Mouse (Mus musculus) hindbrain, embryonic 11.5 days (tissue): ENCODE data around the gene Tbc1d7. TPM values are rescaled to one million over a fixed set of nuclear protein-coding genes. Genes with fewer than 3 reads are reported as not detected.

Experiments
- ATAC-seq: fragments of 200-750 bp; cut with Nextera tagmentation; 2 replicates; pipeline ENCODE4 v1.8.0; 2017; ENCODE audit warnings: mild to moderate bottlenecking, moderate TSS enrichment, moderate library complexity; ENCODE audit not compliant: low FRiP score
- DNase-seq: peaks from one replicate; pipeline ENCODE4 v3.0.0-alpha.2; 2015; ENCODE audit warnings: low spot score
- H3K27ac ChIP-seq: fragments of 300-500 bp; sonication (generic); 2 replicates; pipeline ENCODE4 v1.5.1; 2014; ENCODE audit warnings: mild to moderate bottlenecking, low read depth, low read length
- H3K27me3 ChIP-seq: fragments of 300-500 bp; sonication (generic); 2 replicates; pipeline ENCODE4 v1.6.1; 2014; ENCODE audit warnings: mild to moderate bottlenecking, low read length, moderate library complexity, mixed read lengths; ENCODE audit not compliant: control insufficient read depth, insufficient read depth
- H3K36me3 ChIP-seq: fragments of 300-500 bp; sonication (generic); 2 replicates; pipeline ENCODE4 v1.6.1; 2014; ENCODE audit warnings: mild to moderate bottlenecking, low read length, moderate library complexity, mixed read lengths; ENCODE audit not compliant: control insufficient read depth, insufficient read depth
- H3K4me1 ChIP-seq: fragments of 300-500 bp; sonication (generic); replicated peaks from 2 replicates; pipeline ENCODE4 v1.6.1; 2014; ENCODE audit warnings: low read length, mixed read lengths; ENCODE audit not compliant: control insufficient read depth, insufficient read depth
- H3K4me2 ChIP-seq: fragments of 300-500 bp; sonication (generic); replicated peaks from 2 replicates; pipeline ENCODE4 v1.6.1; 2014; ENCODE audit warnings: mild to moderate bottlenecking, low read depth, low read length
- H3K4me3 ChIP-seq: fragments of 300-500 bp; sonication (generic); 2 replicates; pipeline ENCODE4 v1.5.1; 2014; ENCODE audit warnings: low read depth, low read length
- H3K9ac ChIP-seq: fragments of 300-500 bp; sonication (generic); 2 replicates; pipeline ENCODE4 v1.6.1; 2014; ENCODE audit warnings: low read depth, low read length
- H3K9me3 ChIP-seq: fragments of 300-500 bp; sonication (generic); 2 replicates; pipeline ENCODE4 v1.6.1; 2016; ENCODE audit warnings: low read length; ENCODE audit not compliant: control insufficient read depth
- WGBS: fragments of 180-500 bp; shearing (Covaris S2); extraction: QIAGEN DNeasy Blood & Tissue Kit; methylation state at CpG from one replicate; pipeline ENCODE4 v1.1.7; 2014; 5-methylcytosine and 5-hydroxymethylcytosine counted together
- polyA plus RNA-seq: library from polyadenylated mRNA; unstranded; fragments of >200 nt; fragmentation: Nextera tagmentation; extraction: Ambion mirVana; gene quantifications from 2 replicates; pipeline ENCODE4 v1.2.1, GENCODE M21; 2014

Tbc1d7 gene
- polyA plus RNA-seq, 1 experiment from 2014 or later: 74.8 TPM

DNA sequence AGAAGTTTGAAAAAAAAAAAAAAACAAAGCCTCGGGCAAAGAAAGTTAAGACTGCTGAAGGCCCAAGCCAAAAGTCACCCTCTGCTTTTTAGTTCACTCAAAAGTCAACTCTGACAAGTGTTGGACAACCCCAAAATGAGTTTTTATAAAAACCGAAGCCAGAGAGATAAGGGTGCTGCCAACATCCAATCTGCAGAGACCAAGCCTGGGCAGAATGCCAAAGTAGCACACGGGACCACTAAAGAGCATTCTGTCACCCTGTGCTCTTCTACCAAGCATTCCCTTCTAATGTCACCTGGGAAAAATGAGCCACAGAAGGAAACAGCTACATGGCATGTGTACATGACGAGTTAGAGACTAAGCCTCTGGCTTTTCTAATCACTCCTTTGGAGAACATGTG, 36.8 kb downstream of the Tbc1d7 start:
- H3K27me3 ChIP-seq: no peaks in the 10 kb centered on the region
- H3K9ac ChIP-seq: no peak overlapping the region
- DNase-seq (no peak), ATAC-seq (no peak)
- WGBS: 90% methylated on average over 4 of the region's 4 CpGs
- H3K36me3 ChIP-seq: no peaks in the 10 kb centered on the region
- no peak overlapping the region for H3K27ac ChIP-seq
- no peak overlapping the region for H3K4me3 ChIP-seq
- H3K4me1 ChIP-seq: no peaks in the 10 kb centered on the region
- H3K9me3 ChIP-seq: no peaks in the 10 kb centered on the region
- H3K4me2 ChIP-seq: no peak overlapping the region

DNA sequence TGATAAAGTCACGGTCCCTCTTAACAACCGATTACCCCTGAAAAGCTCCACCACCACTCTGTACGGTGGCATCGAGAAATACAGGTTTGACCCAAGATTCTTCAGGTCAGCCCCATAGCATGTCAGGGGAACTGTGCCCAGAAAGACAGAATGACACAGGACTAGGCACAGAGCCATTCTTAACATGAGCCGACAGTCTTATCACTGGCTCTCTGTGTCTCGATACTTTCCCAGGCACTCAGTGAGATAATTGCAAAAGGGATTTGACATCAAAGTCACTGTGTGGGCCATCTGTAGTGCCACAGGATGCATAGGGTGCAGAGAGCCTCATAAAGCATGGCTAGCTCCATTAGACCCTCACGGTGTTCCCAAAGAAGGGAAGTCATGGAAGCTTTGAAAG, 37.9 kb downstream of the Tbc1d7 start:
- ATAC-seq: no peak
- WGBS: 90% methylated on average over 7 of the region's 7 CpGs

DNA sequence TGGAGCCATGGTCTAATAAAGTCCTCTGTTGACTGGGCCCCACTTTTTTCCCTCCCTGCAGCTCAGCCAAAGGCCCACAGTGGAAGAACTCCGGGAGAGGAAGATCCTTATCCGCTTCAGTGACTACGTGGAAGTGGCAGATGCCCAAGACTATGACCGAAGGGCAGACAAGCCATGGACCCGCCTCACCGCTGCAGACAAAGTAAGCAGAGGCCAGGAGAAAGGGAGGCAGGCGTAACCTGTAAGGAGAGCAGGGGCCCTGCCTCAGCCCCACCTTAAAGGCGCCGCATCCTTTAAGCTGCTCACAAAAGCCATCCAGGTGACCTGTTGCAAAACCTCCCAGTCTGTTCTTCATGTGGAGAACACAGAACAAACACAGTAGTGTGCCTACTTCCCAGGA, 38.4 kb downstream of the Tbc1d7 start:
- WGBS: 77% methylated on average over 9 of the region's 9 CpGs

More for the DNA sequence above, 37.9 kb downstream of the Tbc1d7 start:
- Histone ChIP-seq H3K36me3 (no peaks in the 10 kb centered on the region), H3K4me1 (no peaks in the 10 kb centered on the region), H3K9ac (no peak overlapping the region), H3K4me3 (no peak overlapping the region), H3K4me2 (no peak overlapping the region), H3K27ac (no peak overlapping the region), H3K9me3 (no peaks in the 10 kb centered on the region), H3K27me3 (no peaks in the 10 kb centered on the region)
- DNase-seq: no peak

DNA sequence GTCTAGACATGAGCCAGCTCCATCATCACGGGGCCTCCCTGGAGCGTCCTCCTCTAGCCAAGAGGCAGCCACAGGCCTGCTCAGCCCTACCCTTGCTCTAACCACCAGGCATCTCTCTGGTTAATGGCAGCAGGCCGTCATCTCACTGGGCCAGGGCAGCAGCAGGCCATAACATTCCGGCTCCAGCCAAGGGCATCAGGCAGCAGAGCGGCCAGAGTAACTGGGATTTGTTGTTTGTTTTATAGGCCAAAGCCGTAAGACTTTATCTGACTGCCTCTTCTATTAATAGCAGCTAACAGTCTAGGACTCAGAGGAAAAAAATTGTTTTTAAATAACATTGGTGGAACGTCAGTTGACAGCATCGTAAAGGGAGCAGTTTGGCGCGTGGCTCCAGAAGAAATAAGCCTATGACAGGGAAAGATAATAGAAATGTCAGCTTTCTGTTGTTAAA, 39.5 kb downstream of the Tbc1d7 start:
- no peak for DNase-seq
- no peak for ATAC-seq
- Histone ChIP-seq H3K36me3 (no peaks in the 10 kb centered on the region), H3K27me3 (no peaks in the 10 kb centered on the region), H3K4me2 (no peak overlapping the region), H3K9me3 (no peaks in the 10 kb centered on the region), H3K27ac (no peak overlapping the region), H3K4me3 (no peak overlapping the region), H3K4me1 (no peaks in the 10 kb centered on the region), H3K9ac (no peak overlapping the region)
- 85% methylated on average over 10 of the region's 10 CpGs for WGBS

More for the DNA sequence above, 38.4 kb downstream of the Tbc1d7 start:
- Histone ChIP-seq H3K36me3 (no peaks in the 10 kb centered on the region), H3K4me2 (no peak overlapping the region), H3K4me3 (no peak overlapping the region), H3K9me3 (no peaks in the 10 kb centered on the region), H3K27me3 (no peaks in the 10 kb centered on the region), H3K27ac (no peak overlapping the region), H3K9ac (no peak overlapping the region), H3K4me1 (no peaks in the 10 kb centered on the region)
- DNase-seq (no peak), ATAC-seq (no peak)

DNA sequence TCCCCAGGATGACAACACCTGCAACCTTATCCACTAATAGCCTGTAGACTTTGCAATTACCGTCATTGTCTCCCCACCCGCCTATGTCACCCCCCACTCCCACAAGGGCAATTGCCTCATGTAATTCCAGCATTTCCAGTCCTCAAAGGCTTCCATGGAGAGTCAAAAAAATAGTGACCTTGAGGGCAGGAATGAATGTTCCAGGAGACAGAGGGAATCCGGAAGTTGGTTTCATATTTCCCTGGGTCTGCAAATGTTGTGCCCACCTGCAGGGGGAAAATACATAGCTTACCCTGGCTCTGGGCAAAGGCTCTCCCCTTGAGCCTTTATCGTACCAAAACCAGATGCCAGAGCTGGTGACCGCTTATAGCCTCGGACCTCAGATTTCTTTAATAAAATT, 41.1 kb downstream of the Tbc1d7 start:
- Histone ChIP-seq H3K9me3 (no peaks in the 10 kb centered on the region), H3K27me3 (no peaks in the 10 kb centered on the region), H3K4me3 (no peak overlapping the region), H3K4me2 (no peak overlapping the region), H3K4me1 (no peaks in the 10 kb centered on the region), H3K9ac (no peak overlapping the region), H3K36me3 (no peaks in the 10 kb centered on the region), H3K27ac (no peak overlapping the region)
- WGBS: 67% methylated on average over 6 of the region's 6 CpGs
- no peak for ATAC-seq
- DNase-seq: no peak

DNA sequence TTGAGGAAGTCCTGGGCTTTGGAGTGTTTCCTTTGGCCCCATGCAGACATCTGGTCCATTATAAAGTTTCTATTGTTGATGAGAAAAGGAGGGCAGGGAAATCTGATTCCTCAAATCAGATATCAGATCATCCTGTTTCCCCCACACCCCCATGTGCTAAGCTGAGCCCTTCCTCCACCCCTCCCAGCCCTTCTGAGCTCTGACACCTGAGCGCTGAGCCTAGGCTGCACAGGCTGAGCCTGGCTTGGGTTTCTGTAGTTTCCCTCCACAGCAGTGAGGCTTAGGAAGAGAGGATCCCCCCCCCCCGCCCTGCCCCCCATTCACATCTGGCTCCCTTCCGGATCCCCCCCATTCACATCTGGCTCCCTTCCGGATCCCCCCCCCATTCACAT, 46.6 kb downstream of the Tbc1d7 start:
- Histone ChIP-seq H3K27me3 (no peaks in the 10 kb centered on the region), H3K9me3 (no peaks in the 10 kb centered on the region), H3K4me1 (0 out of 2 replicates have a peak, but pooled peaks cover 3% of the 10 kb centered on the region), H3K4me2 (no peak overlapping the region), H3K27ac (no peak overlapping the region), H3K36me3 (no peaks in the 10 kb centered on the region), H3K4me3 (no peak overlapping the region), H3K9ac (no peak overlapping the region)
- WGBS: 56% methylated on average over 2 of the region's 4 CpGs
- no peak for ATAC-seq
- no peak for DNase-seq

DNA sequence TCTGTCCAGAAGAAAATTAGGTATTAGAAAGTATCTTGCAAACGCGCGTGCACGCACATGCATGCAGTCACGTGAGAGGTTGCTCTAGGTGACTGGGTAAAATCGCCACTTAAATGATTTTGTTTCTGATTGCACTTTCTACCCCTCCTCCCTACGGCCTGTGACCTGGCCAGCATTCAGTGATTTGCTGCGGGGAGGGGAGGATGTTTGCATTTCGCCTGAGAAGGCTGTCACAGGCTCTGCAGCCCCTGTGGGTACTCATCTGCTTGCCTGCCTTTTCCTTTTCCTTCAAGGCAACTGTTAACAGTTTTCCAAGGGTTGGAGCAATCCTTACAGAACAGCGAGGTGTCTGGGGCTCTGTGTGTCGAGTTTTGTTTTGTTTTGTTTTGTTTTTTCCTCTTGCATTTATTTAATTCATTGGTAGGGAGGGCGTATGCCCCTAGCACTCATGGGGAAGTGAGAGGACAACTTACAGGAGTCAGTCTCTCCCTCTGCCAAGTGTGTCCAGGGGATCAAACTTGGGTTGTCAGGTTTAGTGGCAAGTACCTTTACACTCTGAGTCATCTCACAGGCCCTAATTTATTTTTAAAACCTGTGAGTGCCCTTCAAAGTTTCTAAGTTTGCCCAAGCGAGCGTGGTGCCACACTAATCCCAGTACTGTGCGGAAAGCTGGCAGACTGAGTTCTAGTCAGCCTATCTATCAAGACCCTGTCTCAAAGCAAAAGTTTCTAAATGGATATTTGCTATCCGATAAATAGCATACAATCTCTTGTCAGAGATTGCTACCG, 47.2 kb downstream of the Tbc1d7 start:
- no peaks in the 10 kb centered on the region for H3K9me3 ChIP-seq
- no peak overlapping the region for H3K4me2 ChIP-seq
- ATAC-seq (no peak), DNase-seq (peak; percentile 18)
- H3K9ac ChIP-seq: no peak overlapping the region
- H3K27ac ChIP-seq: no peak overlapping the region
- no peaks in the 10 kb centered on the region for H3K27me3 ChIP-seq
- H3K36me3 ChIP-seq: no peaks in the 10 kb centered on the region
- H3K4me1 ChIP-seq: 0 out of 2 replicates have a peak, but pooled peaks cover 3% of the 10 kb centered on the region
- 55% methylated on average over 17 of the region's 17 CpGs for WGBS
- no peak overlapping the region for H3K4me3 ChIP-seq

DNA sequence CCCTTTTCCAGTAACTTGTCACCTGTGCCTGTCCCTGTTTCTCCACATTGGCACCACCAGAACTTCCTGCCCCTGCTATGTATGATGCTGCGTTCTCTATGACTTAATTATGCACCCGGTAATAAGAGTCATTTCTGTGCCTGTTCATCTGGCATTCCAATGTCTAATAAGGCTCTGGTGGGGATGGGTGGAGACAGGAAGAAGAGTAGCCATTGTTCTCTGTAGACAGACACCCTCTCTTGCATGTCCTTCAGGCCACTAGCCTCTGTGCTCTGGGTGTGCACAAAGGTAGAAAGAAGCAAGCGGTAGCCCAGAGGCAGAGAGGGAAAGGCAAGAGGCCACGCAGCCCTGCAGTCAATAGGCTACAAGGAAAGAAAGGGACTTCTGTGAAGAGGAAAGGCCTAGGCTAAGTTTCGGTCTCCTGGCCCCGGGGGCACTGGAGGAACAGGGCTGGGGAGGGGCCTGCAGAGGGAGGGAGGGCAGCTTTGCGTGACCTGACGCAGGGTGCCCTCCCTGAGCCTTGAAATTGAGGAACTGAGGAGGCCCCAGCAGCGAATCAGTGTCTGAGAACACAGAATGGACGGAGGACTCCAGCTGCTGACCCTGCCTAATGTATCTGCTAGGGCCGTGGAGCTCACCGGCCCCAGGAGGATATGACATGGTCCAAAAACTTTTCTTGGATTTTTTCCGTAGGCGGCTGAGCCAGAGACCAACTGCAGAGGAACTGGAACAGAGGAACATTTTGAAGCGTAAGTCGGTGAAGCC, 48.8 kb downstream of the Tbc1d7 start:
- DNase-seq (peak; percentile 30), ATAC-seq (no peak)
- no peak overlapping the region for H3K4me3 ChIP-seq
- no peak overlapping the region for H3K9ac ChIP-seq
- no peaks in the 10 kb centered on the region for H3K9me3 ChIP-seq
- no peak overlapping the region for H3K4me2 ChIP-seq
- no peaks in the 10 kb centered on the region for H3K36me3 ChIP-seq
- WGBS: 56% methylated on average over 16 of the region's 16 CpGs
- no peak overlapping the region for H3K27ac ChIP-seq
- 0 out of 2 replicates have a peak, but pooled peaks cover 3% of the 10 kb centered on the region for H3K4me1 ChIP-seq
- no peaks in the 10 kb centered on the region for H3K27me3 ChIP-seq
